Mouse (Mus musculus): ENCODE data around the gene Exoc3l4.

The Exoc3l4 gene

DNA sequence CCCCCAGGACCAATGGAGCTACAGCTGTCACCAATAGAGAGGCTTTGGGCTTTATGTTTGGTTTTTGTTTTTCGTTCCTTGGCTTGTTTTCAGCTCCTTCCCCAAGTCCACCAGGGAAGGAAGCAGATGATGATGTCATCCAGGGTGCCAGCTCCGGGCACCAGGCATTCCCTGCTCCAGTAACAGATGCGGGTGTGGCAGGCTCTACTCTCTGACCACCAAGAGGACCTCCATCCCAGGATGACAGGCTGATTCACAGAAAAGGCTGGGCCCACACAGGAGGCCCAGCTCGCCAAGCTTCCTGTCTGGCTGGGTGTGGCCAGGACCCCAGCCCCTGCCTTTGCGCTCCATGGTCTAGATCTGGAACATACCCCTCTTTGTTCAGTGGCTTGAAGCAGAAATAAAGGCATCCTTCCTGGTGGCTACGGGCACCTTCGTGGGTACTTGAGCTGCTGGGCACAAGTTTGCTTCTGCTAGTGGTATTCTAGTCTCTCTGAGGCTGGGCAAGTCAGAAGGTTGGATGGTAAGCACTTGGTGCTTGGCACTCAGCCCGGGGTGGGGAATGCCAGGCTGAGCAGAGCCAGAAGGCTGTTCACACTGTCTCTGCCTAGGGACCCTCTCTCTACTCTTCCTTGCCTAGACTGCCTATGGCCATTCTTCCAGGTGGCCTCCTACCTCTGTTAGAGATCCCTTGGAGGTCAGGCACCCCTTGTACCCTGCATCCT lies 5.0 kb upstream of the Exoc3l4 start:
- no peak for DNase-seq

DNA sequence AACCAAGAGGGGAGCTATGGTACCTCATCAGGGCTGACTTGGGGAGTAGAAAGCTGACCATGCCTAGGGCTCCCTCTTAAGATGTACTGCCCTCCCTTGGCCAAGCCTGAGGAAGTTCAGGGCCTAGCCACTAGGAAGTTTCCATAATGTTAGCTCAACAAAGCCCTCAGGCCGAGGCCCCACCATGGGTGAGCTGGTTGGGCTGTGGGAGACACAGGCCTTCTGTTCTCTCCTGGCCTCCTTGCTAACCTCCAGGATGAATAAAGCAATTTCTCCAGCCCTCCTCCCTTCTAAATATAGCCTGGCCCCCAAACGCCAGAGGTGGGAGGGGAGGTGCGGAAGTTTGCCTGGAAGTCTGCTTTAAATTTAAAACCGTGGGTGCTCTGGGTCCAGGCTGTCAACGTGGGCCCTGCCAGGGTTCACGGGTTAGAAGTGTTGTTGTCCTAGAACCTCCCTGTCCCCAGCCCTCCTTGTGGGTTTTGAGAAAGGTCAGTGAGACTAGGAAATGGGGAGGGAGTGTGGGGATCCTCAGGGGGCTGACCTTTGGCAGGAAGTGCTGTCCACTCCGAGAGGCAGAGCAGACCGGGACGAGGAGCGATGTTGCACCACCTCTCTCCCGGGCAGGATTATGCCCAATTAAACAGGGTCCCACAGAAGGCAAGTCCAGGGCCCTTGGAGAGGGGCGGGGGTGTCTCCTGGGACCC lies 4.1 kb upstream of the Exoc3l4 start:
- no peak for DNase-seq

DNA sequence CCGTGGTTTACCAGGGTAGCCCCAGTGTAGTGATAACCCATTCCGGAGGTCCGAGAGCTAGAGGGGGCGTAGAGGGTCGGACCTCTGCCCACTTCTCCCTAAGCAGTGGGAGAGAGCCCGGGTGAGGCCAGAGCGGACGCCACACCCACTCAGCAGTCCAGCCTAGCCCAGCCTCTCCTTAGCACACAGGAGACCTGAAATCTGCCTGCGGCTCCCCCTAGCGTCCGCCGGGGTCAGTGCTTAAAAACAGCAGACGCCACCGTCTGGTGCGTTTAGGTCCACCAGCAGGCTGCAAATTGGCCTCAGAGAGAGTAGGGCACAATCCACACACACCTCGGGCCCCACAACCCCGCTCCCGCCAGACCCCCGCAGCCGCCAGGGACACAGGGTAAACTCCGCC lies 3.5 kb upstream of the Exoc3l4 start:
- peak; percentile 88 to 91 for DNase-seq

DNA sequence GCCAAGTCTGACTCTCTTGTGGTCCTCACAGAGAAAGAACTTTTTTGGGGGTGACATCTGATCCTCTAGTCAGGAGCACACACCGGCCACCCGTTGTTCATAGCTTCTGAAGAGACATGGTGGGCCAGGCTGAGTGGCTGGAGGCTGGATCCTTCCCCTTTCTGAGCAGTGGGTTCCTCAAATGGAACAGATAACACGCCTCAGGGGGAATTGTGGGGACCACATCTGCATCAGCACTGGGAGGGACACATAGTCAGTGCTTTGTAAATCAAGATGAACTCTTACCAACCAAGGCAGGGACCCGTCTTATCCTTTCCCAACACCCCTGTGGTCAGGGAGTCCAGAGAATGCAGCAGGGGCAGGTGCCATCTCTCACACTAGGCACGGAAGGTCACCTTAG lies 3.1 kb downstream of the Exoc3l4 start:
- no peak for DNase-seq

DNA sequence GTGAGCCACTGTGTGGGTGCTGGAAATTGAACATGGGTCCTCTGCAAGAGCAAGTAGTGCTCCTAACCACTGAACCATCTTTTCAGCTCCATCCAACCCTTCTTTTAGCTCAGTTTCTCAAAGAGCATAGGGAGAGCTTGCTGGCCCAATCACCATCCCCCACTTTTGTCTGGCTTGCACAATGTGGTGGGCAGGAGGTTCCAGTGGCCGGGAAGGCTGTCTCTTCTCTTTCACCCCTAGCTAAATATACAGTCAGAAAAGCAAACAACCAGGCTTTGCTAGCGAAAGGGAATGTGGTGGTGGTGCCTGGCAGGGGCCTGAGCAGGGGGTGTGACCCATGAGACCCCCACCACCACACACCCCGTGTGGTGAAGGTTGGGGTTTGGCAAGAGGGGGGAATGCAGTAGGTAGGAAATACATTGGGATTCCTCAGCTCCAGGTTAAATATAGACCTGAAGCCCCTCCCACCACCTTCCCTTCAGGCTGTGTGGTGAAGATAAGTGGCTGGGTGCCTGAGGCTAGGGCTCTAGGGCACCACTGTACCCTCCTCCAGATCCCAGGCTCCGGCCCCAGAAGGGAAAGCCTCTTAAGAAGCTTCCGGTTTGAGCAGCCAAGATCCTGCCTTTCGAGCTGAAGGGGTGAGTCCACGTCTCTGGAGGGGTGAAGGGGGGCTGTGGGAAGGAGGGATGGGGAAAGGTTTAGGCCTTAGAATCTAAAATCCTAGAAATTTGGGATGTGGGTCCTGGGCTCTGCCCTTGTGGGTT lies 4.3 kb downstream of the Exoc3l4 start:
- no peak for DNase-seq

DNA sequence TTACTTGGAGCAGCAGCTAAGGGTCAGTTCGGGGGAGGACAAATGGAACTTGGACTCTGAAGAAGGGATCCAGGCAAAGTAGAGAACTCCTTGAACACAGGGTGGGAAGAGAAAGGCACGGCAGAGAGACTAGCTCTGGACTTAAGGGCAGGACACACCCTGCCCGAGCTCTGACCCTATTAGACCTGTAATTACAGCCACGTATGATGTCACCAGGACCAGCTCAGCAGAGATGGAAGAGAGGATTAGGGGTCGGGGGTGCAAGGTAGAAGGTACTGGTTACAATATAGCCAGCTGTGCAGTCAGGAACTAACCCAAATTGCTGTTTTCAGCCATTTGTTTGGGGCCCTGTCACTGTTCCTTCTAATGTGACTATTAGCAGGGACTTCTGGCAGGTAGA lies 6.0 kb downstream of the Exoc3l4 start:
- no peak for DNase-seq

DNA sequence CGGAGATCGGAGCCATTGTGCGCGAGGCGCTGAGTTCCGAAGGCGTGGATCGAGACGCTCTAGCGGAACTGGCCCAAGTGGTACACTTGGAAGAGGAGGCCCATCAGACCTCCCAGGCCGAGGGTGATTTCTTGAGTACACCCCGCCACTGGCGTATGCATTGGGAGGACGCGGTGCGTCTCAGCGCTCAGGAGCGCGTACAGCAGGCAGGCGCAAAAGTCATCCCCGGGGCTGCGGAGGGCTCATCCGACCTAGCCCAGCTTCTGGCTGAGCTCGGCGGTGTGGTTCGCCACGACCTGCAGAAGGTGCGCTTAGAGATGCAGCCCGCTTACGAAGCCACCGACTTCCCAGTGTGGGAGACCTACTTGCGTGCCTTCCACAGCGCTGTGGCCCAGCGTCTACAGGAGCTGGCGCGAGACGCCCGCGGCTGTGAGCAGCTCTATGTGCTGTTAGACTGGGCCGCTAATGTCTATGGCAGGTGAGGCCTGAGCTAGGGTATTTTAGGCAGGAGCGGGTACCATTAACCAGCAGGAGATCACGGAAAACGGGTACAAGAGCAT lies 6.8 kb downstream of the Exoc3l4 start:
- no peak for DNase-seq

DNA sequence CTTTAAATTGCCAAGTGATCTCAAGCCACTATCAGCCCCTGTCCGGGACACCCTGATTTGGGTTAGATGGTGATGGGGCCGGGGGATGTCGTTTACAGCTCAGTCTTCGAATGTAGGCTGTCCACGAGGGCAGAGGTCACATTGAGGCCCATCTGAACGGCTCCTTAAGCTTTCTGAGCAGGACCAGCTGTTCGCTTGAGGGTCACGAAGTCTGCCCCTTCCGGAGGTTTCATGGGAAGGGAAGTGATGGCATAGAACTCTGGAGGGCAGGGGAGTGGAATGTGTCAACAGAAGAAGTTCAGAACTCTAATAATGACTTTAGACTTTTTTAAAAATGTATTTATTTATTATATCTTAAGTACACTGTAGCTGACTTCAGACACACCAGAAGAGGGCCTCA lies 7.7 kb downstream of the Exoc3l4 start:
- DNase-seq, result no peak

DNA sequence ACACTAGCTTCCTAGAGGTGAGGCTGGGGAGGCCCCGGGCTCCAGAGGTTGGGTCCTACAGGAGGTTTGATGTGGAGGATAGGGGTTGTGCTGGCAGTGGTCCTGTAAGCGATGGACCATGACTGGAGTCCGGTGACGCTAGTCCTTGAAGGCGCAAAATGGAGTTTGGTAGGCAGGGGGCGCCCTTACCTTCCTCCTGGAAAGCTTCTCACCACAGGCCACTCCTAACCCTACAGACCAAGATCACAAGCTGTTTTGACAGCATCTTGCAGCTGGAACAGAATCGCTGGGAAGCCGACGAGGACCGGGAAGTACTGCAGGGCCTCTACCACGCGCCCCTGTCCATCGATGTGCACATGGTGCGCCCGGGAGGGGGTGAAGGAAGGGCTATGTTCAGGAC lies 8.4 kb downstream of the Exoc3l4 start:
- DNase-seq, result peak; percentile 84

DNA sequence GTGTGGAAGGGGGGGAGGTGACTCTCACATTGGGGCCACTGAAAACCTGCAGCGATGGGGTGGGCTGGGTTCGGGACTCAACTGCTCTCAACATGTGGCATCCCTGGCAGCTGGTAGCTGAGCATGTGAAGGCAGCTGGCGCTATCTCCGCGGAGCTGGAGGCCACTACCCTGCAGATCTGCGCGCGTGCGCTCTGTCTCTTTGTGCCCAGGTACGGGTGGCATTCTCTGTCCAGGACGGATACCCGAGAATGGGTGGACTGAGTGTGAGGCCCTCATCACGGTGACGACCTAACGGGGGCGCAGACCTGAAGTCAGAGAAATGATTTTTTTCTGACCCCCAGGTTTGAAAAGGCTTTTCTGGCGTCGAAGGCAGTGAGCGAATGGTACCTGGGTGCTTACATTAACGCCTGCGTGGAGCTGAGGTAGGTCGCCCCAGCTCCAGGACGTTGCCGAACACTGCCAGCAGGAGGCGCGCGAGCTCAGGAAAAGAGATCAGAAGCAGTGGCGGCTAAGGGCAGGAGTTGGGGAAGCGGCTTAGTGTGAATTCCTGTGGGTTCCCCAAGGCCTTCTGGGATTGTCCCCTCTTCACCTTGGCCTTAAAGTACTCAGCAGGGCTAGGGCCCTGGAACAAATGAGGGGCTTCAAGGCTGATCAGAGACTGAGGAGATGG lies 9.1 kb downstream of the Exoc3l4 start:
- peak; percentile 92 to 95 for DNase-seq

DNA sequence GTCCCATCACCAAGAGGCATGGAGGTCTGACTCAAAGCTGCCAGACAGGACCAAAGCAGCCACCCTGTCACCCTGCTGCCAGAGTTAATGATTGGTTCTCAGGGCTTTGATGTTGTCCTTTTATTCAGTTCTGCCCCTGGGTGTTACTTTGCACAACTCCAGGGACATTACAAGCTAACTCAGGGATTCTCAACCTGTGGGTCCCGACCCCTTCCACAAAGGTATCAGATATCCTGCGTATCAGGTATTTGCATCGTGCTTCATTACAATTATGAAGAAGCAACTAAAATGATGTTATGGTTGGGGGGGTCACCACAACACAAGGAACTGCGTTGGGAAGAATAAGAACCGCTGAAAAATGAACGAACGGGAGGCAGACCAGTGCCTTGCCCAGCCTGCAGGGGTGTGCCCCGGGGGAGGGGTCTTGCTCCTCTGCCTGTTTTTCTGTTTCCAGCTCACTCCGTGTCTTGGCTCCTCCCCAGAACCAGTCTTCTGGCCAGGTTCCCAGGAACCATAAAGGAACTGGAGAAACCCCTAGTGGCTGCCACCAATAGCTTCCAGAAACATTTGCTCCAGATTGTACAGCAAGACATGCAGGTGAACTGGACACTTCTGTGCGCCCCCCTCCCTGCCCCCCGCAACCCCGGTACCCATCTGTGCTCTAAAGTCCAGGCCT lies 10.8 kb downstream of the Exoc3l4 start:
- no peak for DNase-seq

DNA sequence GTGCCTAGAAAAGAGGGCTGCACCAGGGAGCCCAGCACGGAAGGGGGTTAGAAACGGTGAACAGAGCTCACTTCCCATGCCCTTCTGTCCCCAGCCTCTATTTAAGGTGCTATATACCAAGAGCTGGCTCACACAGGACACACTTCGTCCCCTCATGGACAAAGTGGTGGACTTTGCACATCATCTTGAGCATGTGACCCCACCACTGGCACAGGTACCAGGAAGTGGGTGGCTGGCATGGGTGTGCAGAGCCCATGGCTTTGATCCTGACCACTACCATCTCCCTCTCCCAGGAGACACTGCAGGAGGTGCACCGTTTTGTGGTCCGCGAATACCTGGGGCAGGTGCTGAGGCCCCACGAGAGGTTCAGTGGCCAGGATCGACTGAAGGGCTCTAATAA lies 11.5 kb downstream of the Exoc3l4 start:
- DNase-seq, result no peak

DNA sequence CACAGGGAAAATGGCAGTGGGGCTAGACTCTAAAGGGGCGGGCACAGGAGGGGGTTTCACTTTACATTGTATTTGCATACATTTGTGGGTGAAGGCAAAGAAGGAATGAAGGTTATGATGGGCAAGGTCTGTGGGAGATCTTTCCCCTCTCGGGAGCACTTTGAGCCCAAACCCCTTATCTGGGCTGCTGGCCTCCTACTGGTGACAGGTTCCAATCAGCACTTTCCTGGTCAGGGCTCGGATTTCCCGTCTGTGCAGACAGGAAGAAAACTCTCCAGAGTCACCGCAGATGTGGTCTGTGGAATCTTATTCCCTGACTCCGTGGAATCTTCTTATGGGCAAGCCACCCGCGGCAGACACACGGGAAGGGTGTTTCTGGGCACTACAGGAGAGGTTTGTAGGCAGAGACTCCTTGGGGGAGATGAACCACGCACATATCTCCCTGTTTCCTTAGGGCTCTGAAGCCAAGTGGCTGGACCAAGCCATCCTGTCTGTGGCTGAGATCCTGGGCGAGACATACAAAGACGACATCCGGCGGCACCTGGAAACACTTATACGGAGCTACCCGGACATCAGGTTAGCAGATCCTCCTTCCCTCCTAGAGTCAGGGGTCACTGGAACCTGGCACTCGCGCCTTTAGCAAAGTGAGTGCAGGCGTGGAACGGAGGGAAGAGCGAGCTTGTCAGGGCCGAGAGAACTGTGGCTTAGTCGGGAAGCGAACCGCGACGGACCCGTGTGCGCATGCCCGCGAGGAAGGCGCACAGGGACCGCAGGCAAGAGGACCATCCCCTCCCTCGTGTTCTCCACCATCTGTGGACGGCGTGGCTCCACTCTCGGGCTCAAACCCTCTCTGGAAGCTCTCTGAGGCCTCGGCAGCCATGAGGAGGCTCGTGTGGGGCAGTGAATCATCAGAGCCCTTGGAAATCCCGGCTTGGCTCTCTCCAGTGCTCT lies 12.4 kb downstream of the Exoc3l4 start:
- peak; percentile 19 to 34 for DNase-seq

DNA sequence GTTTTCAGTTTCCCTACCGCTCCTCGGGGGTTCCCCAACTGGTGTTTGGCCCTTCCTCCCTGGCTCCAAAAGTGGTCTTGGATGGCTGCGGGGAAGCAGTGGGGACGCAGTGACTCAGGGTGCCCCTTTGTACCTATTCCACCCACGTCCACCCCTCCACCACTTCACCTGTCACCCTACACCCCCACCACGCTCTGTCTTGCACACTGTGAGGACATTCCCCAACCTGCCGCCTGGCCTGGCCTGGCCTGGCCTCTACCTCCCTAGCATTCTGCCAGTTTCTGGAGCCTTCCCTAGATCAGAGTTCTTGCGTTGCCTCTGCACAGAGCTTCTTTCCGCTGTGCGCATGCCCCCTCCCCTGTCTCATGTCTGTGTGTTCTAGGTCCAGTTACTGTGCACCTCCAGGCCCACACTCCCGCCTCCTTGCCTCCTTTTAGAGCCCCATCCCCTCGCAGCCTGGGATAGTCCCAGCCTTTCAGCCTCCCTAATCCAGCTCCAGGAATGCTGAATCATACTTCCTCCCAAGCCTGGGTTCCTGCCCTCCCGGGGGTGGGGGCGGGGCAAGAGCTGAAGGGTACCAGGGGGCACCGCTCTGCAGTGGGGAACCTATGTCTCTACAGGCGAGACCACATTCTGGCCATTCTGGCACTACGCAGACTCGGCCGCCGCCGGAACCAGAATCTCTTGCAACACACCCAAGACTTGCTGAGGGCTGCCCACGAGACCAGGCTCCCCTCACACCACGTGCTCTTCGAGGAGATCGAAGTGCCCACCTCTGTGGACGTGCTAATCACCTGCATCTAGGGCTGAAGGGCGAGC lies 13.4 kb downstream of the Exoc3l4 start:
- no peak for DNase-seq

DNA sequence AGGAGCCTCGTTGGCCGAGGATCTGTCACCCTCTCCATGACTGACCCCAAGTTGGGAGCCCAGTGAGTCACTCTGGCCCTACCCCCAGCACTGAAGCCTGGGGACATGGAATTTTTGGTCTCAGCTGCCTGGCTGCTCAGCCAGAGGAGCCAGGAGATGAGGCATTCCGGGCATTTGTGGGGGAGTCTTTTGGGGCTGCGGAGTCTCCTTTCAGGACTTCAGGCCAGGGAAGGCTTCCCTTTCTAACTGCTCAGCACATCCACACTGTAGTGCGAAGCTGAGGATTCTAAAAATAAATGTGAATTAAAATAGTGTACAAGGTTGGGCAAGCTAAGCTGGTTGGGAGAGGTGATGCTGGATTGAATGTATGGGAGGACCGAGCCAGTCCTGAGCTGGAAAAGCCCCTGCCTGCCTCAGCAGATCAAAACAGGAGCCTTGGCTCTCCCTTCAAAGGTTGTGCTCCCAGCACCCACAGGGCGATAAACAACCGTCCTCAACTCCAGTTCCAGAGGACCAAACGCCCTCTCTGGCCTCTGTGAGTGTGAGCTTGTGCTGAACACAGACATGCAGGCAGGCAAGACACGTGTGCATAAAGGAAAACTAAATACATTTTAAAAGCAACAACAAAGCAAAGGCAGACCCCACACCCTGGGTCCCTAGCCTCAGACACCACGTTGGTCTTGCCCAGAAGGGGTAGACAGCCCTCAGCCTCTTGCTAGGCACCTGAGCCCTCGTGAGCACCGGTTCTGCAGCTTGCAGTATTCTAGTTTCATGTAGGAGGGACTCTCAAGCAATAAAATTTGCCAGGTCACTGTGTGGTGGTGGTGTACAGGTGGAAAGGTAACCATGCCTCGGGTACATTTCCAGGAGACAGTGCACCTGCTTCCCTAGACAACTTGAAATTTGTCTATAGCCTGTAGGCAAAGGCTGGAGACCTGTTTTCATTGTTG lies 14.3 kb downstream of the Exoc3l4 start:
- DNase-seq, result no peak

DNA sequence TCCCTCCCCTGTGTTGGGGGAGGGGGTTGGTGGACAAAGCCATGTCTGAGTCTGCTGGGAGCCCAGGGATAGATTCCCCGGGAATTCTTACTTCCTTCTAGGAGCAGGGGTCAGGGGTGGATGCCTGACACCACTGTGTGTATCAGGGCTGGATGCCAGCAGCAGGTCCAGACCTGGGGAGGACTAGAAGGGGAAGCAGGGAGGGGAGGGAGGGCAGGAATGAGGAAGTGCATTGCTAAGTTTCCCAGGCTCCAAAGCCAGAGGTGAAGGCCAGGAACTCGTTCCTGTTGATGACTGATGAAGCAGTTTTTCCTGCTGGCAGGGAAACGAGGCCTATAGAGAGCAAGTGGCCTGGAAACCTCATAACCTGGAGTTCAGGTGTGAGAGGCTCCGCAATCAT lies 15.3 kb downstream of the Exoc3l4 start:
- no peak for DNase-seq

DNA sequence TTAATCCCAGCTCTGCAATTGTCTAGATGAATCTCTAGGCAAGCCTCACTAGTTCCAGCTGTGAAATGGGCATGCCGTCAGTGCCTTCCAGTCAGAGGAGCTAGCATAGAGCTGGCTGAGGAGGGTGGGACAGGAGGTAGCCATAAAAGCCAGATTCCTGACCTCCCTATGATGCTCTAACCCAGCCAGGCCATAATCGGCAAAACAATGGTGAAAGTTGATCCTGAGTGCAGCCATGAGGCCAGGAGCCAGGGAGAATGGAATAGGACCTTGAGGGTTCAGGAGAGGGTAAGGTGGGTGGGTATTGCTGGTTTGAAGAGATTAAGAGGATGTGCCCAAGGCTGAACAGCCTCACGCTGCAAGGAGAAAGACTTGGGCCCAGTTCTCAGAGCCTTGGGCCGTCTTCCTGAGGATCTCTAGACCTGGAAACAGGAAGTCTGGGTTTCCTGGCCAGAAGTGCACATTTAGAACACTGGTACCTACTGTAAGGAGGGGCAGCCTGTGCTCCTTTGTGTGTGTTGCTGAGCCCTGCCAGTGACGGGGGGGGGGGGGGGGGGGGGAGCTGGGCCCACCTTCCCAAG lies 16.0 kb downstream of the Exoc3l4 start:
- no peak for DNase-seq

DNA sequence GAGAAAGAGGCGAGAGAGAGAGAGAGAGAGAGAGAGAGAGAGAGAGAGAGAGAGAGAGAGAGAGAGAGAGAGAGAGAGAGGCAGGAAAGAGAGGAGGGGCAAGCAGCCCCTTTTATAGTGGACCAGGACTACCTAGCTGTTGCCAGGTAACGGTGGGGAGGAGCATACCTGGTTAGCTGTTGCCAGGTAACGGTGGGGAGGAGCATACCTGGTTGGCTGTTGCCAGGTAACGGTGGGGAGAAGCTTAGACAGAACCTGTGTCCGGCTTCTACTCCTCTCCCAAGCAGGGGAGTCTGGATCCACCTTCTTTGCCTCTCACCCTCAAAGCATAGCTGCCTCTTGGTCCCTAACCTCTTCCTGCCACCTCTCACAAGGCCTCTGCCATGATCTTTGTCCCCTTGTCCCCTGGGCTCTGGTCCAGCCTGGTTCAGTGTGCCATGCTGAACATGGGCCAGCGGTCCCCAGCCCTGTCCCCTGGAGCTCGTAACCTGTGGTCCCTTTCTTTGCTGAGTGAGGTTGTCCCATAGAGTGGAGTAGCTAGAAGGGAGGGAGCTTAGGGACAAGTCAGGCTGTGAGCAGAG lies 17.4 kb downstream of the Exoc3l4 start:
- no peak for DNase-seq

All from cerebellum, adult 18-20 months (tissue).